Mouse (Mus musculus): ENCODE data around the gene Catsper3. TPM values are rescaled to one million over a fixed set of nuclear protein-coding genes. Genes with fewer than 3 reads are reported as not detected.

Gene Catsper3
- polyA plus RNA-seq, 1 experiment, result 0.51 TPM

DNA sequence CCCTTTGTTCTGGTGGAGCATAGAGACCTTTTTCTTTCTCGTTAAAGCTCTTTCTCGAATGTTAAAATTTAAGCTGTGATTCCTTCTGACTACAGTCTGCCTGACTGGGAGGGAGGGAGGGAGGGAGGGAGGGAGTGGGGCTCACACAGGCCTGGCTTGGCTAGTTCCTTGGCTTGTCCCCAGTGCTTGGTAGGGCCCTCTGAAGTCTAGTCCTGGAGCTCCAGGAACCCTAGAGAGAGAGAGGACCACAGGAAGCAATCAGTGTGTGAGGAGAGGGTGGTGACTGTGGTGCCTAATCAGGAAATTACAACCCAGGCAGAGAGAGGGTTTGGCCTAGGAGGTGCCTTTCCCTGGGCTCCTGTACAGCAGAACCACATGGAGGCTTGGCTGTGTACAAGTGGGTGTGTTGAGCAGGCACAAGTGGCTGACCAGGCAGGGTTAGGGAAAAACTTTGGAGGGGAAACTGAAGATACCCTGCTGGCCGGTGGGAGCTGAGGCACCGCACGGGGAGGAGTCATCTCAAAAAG is 29.2 kb downstream of the Catsper3 start:
- no peaks in the 10 kb centered on the region; the same call in 1 of the 2 replicates for H3K4me1 ChIP-seq (ENCODE audit: control insufficient read depth, insufficient read depth, low read length)
- no peaks in the 10 kb centered on the region; the same call in 1 of the 2 replicates for H3K27me3 ChIP-seq (ENCODE audit: control insufficient read depth, insufficient read depth, low read length)
- DNase-seq, result no peak
- WGBS, result 54% methylated on average over 5 of the region's 5 CpGs
- no peak overlapping the region for H3K27ac ChIP-seq (ENCODE audit: insufficient read depth, low read length)
- TF ChIP-seq POLR2A (IDR thresholded peaks at IDR 0.05; ENCODE audit: borderline replicate concordance, insufficient read depth, low read length) (no peak), CTCF (IDR thresholded peaks at IDR 0.05; ENCODE audit: borderline replicate concordance, insufficient read depth, low read depth, low read length) (no peak)
- H3K4me3 ChIP-seq (replicated peaks; ENCODE audit: insufficient read depth, low read depth, low read length), result no peak overlapping the region

DNA sequence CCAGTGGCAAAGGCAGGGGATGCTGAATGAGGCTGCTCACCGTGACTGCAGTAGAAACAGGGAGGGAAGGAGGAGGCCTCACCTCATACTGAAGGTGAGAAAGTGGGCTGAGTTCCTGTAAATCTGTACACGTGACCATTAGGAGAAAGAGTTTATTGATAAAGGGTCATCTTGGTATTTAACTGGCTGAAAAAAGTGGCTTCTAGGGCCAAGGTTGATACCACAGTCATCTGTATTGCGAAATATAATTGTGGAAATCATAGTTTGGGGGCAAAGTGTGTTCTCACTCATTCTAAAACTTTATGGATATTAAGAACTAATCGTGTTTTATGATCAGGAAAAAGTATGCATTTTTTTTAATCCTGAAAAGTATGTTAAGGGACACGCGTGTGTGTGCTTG is 30.5 kb downstream of the Catsper3 start:
- no peak for TF ChIP-seq CTCF (IDR thresholded peaks at IDR 0.05; ENCODE audit: borderline replicate concordance, insufficient read depth, low read depth, low read length)
- no peak for TF ChIP-seq POLR2A (IDR thresholded peaks at IDR 0.05; ENCODE audit: borderline replicate concordance, insufficient read depth, low read length)
- Histone ChIP-seq H3K4me1 (ENCODE audit: control insufficient read depth, insufficient read depth, low read length) (no peaks in the 10 kb centered on the region; the same call in 1 of the 2 replicates), H3K4me3 (replicated peaks; ENCODE audit: insufficient read depth, low read depth, low read length) (no peak overlapping the region), H3K27ac (ENCODE audit: insufficient read depth, low read length) (no peak overlapping the region), H3K27me3 (ENCODE audit: control insufficient read depth, insufficient read depth, low read length) (no peaks in the 10 kb centered on the region; the same call in 1 of the 2 replicates)
- DNase-seq, result no peak
- WGBS, result 93% methylated on average over 6 of the region's 6 CpGs

DNA sequence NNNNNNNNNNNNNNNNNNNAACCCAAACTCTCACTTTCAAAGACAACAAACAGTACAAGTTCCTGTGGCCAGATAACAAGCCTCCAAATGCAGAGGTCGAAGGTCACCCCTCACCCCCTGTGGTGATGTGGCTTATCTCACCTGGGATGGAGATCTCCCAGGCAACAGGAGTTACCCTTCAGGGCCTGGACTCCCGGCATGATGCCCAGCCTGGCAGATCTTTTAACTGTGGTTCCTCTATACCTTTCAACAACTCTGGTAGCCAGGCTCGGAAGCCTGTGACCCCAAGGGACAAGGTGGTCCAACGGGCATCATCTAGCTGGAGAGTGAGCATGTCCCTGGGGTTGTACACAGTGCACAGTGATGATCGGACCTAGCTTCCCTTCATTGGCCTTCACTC is 38.1 kb downstream of the Catsper3 start:
- no peak overlapping the region for H3K4me3 ChIP-seq (replicated peaks; ENCODE audit: insufficient read depth, low read depth, low read length)
- DNase-seq, result no peak
- peaks cover 5% of the 10 kb centered on the region; the same call in 1 of the 2 replicates for H3K27me3 ChIP-seq (ENCODE audit: control insufficient read depth, insufficient read depth, low read length)
- TF ChIP-seq CTCF (IDR thresholded peaks at IDR 0.05; ENCODE audit: borderline replicate concordance, insufficient read depth, low read depth, low read length) (no peak), POLR2A (IDR thresholded peaks at IDR 0.05; ENCODE audit: borderline replicate concordance, insufficient read depth, low read length) (no peak)
- no peak overlapping the region for H3K27ac ChIP-seq (ENCODE audit: insufficient read depth, low read length)
- no peaks in the 10 kb centered on the region for H3K4me1 ChIP-seq (ENCODE audit: control insufficient read depth, insufficient read depth, low read length)
- WGBS, result 63% methylated on average over 5 of the region's 5 CpGs

DNA sequence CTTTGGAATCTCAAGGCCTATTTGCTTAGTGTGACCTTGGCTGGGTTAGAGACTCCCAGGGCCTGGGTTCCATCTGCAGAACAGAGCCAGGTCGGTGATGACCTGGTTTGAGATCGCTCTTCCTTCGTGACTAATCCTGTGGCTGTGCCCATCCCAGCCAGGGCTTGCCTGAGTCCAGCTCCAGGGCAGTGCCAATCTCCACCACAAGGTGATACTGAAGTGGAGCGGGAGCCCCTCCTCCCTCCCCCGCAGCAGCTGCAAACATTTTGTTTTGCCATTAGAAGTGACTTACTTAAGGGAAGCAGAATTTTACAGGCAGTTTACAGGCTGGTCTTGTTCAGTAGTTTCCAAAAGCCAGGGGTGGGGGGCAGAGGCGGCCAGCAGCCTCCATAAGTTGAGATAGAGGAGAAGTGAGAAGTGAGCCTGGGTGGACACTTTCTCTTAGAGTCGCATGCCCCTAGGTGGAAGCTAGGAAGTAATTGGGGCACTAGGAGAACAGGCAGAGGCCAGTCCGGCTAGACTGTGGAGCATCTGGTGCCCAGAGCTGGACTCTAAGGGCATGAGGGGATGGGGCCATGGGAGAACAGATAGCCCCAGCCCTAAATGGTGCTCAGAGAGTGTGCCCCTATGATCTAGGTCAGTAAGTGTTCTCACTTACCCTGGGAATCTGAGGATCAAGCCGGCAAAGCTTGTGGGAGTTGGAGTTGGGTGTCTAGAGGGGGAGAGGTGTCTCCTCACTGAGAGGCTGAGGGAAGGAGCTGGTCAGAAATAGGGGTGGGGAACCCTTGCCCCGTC is 40.0 kb downstream of the Catsper3 start:
- no peak for DNase-seq
- TF ChIP-seq POLR2A (IDR thresholded peaks at IDR 0.05; ENCODE audit: borderline replicate concordance, insufficient read depth, low read length) (no peak), CTCF (IDR thresholded peaks at IDR 0.05; ENCODE audit: borderline replicate concordance, insufficient read depth, low read depth, low read length) (no peak)
- WGBS, result 20% methylated on average over 10 of the region's 10 CpGs
- Histone ChIP-seq H3K4me1 (ENCODE audit: control insufficient read depth, insufficient read depth, low read length) (no peaks in the 10 kb centered on the region), H3K27me3 (ENCODE audit: control insufficient read depth, insufficient read depth, low read length) (peaks cover 11% of the 10 kb centered on the region; the same call in 1 of the 2 replicates), H3K4me3 (replicated peaks; ENCODE audit: insufficient read depth, low read depth, low read length) (no peak overlapping the region), H3K27ac (ENCODE audit: insufficient read depth, low read length) (no peak overlapping the region)

DNA sequence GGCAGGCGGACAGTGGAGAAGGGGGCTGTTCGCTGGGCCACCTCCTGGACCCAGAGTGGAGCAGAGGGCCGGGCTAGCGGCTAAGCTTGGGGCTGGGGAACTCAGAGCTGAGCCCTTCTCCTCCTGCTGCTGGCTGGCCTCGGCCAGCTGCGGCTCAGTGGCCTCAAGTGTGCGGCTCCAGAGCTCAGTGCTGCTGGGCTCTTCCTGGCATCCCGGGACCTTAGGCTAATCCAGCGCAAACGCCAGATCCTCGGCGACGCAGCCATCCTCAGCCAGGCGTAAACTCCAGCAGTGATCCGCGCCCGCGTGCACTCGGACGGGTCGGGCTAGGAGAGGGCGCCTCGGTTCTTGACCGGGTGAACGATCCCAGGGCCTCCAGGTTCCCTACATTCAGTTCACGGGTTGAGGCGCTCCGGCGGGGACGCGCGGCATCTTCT is 40.9 kb downstream of the Catsper3 start:
- TF ChIP-seq CTCF (IDR thresholded peaks at IDR 0.05; ENCODE audit: borderline replicate concordance, insufficient read depth, low read depth, low read length) (no peak), POLR2A (IDR thresholded peaks at IDR 0.05; ENCODE audit: borderline replicate concordance, insufficient read depth, low read length) (no peak)
- no peak overlapping the region for H3K27ac ChIP-seq (ENCODE audit: insufficient read depth, low read length)
- peaks cover 12% of the 10 kb centered on the region; the same call in 1 of the 2 replicates for H3K27me3 ChIP-seq (ENCODE audit: control insufficient read depth, insufficient read depth, low read length)
- 2% methylated on average over 32 of the region's 32 CpGs for WGBS
- H3K4me1 ChIP-seq (ENCODE audit: control insufficient read depth, insufficient read depth, low read length), result no peaks in the 10 kb centered on the region
- no peak overlapping the region for H3K4me3 ChIP-seq (replicated peaks; ENCODE audit: insufficient read depth, low read depth, low read length)
- DNase-seq, result peak in 1 of 2 experiments; percentile 26

DNA sequence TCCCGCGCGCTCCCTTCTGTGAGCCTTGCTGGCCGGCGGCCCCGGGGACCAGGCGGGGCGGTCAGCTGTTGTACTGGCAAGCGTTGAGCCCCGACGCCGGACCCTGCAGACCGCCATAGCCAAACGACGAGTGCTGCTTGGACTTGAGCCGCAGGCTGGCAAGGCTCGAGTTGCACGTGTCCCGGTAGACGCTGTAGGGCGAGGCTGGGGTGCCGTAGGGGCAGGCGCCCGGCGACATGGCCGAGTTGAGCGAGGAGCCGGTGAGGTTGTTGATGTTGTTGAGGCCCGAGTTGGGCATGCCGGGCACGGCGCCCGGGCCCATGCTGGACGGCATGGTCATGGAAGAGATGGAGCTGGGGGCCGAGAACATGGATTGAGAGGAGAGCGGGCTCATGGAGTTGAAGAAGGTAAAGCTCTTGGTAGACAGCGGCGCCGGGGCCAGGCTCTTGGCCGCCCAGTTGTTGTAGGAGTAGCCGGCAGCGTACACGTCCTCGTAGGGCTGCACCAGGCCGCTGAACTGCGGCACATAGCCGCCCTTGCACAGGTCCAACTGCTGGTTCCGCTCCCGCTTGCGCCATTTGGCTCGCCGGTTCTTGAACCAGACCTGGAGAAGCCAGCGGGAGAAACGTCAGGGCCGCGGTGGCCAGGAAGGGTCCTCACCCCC is 41.8 kb downstream of the Catsper3 start:
- DNase-seq, result peak in 1 of 2 experiments; percentile 31

DNA sequence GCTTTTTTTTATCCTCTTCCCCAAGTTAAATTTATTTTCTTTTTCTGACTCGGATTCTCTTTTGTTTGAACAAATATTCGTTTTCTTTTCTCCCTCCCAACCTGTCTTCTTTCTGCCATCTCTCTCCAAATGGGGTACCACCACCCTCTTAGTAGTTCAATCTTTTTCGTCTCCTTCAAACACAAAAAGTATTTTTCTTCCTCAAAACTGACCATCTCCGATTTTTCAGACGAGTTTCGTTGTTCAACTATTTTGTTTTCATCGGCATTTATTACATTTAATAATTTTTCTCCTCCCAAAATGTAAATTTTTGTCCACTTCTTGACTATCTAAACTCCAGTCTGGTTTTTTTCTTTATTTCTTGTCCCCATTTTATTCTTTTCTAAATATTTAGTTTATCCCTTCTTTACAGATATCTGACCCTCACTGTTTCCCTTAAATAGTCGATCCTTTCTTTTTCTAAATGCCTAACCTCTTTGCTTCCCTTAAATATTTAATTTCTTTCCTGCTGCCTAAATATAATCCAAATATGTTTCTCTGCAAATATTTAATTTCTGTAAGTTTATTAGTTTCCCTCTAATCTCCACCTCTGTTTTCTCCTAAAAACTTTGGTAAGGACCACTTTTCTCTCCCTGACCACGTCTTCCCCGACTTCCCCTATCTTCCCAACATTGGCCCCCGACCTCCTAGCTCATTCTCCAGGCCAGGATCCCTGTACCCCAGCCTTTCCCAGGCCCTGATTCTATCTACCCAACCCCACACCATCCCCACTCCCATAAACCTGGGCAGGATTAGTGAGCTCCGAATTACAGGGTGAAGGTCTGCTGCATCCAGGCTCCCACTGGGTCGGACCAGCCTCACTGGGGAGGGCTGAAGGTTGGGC is 42.7 kb downstream of the Catsper3 start:
- TF ChIP-seq POLR2A (IDR thresholded peaks at IDR 0.05; ENCODE audit: borderline replicate concordance, insufficient read depth, low read length) (no peak), CTCF (IDR thresholded peaks at IDR 0.05; ENCODE audit: borderline replicate concordance, insufficient read depth, low read depth, low read length) (no peak)
- Histone ChIP-seq H3K27me3 (ENCODE audit: control insufficient read depth, insufficient read depth, low read length) (peaks cover 21% of the 10 kb centered on the region), H3K4me3 (replicated peaks; ENCODE audit: insufficient read depth, low read depth, low read length) (no peak overlapping the region), H3K27ac (ENCODE audit: insufficient read depth, low read length) (no peak overlapping the region), H3K4me1 (ENCODE audit: control insufficient read depth, insufficient read depth, low read length) (no peaks in the 10 kb centered on the region)
- WGBS, result 4% methylated on average over 13 of the region's 13 CpGs
- peak in 1 of 2 experiments; percentile 23 for DNase-seq

More for the DNA sequence above, 41.8 kb downstream of the Catsper3 start:
- Histone ChIP-seq H3K4me3 (replicated peaks; ENCODE audit: insufficient read depth, low read depth, low read length) (no peak overlapping the region), H3K27ac (ENCODE audit: insufficient read depth, low read length) (no peak overlapping the region), H3K4me1 (ENCODE audit: control insufficient read depth, insufficient read depth, low read length) (no peaks in the 10 kb centered on the region), H3K27me3 (ENCODE audit: control insufficient read depth, insufficient read depth, low read length) (peaks cover 19% of the 10 kb centered on the region)
- no peak for TF ChIP-seq CTCF (IDR thresholded peaks at IDR 0.05; ENCODE audit: borderline replicate concordance, insufficient read depth, low read depth, low read length)
- no peak for TF ChIP-seq POLR2A (IDR thresholded peaks at IDR 0.05; ENCODE audit: borderline replicate concordance, insufficient read depth, low read length)
- 2% methylated on average over 56 of the region's 56 CpGs for WGBS
